Mouse (Mus musculus): ENCODE measurements around the gene Slc44a1.

Gene Slc44a1

GRCm38 (mm10) chr4:53440010-53440815 lies at the start of gene Slc44a1:
Gene Slc44a1, plus strand, starts transcription at chr4:53440413.
- Histone ChIP-seq H3K27me3 (ENCODE audit: insufficient read depth, low read length) (no peaks in the 10 kb centered on the region), H3K36me3 (ENCODE audit: insufficient read depth, low read length) (no peaks in the 10 kb centered on the region), H3K4me3 (replicated peaks; ENCODE audit: low read length) (peak within 1 kb of the TSS; percentile 93), H3K9me3 (ENCODE audit: low read length) (no peaks in the 10 kb centered on the region), H3K4me1 (replicated peaks; ENCODE audit: low read depth, low read length) (peaks cover 70% of the 10 kb centered on the region)
- no peak for TF ChIP-seq POU5F1 (IDR thresholded peaks at IDR 0.05; ENCODE audit: borderline replicate concordance, low read length)
- no peak for TF ChIP-seq NANOG (IDR thresholded peaks at IDR 0.05; ENCODE audit: borderline replicate concordance, low read length)
- no peak for TF ChIP-seq CTCF (conservative IDR thresholded peaks at IDR 0.05; ENCODE audit: low read length)

GRCm38 (mm10) chr4:53395002-53395401 lies 45.2 kb upstream of the Slc44a1 start:
- no peaks in the 10 kb centered on the region for H3K9me3 ChIP-seq (ENCODE audit: low read length)
- H3K4me1 ChIP-seq (replicated peaks; ENCODE audit: low read depth, low read length) = 0 out of 2 replicates have a peak, but pooled peaks cover 5% of the 10 kb centered on the region
- no peak for TF ChIP-seq CTCF (conservative IDR thresholded peaks at IDR 0.05; ENCODE audit: low read length)
- no peak for TF ChIP-seq POU5F1 (IDR thresholded peaks at IDR 0.05; ENCODE audit: borderline replicate concordance, low read length)
- TF ChIP-seq NANOG (IDR thresholded peaks at IDR 0.05; ENCODE audit: borderline replicate concordance, low read length) = no peak
- no peaks in the 10 kb centered on the region for H3K36me3 ChIP-seq (ENCODE audit: insufficient read depth, low read length)
- H3K4me3 ChIP-seq (replicated peaks; ENCODE audit: low read length) = no peak overlapping the region
- H3K27me3 ChIP-seq (ENCODE audit: insufficient read depth, low read length) = no peaks in the 10 kb centered on the region

GRCm38 (mm10) chr4:53396623-53397192 lies 43.5 kb upstream of the Slc44a1 start:
- TF ChIP-seq POU5F1 (IDR thresholded peaks at IDR 0.05; ENCODE audit: borderline replicate concordance, low read length) (no peak), NANOG (IDR thresholded peaks at IDR 0.05; ENCODE audit: borderline replicate concordance, low read length) (no peak), CTCF (conservative IDR thresholded peaks at IDR 0.05; ENCODE audit: low read length) (no peak)
- H3K36me3 ChIP-seq (ENCODE audit: insufficient read depth, low read length) = no peaks in the 10 kb centered on the region
- no peaks in the 10 kb centered on the region for H3K27me3 ChIP-seq (ENCODE audit: insufficient read depth, low read length)
- H3K9me3 ChIP-seq (ENCODE audit: low read length) = no peaks in the 10 kb centered on the region
- H3K4me3 ChIP-seq (replicated peaks; ENCODE audit: low read length) = no peak overlapping the region
- 0 out of 2 replicates have a peak, but pooled peaks cover 5% of the 10 kb centered on the region for H3K4me1 ChIP-seq (replicated peaks; ENCODE audit: low read depth, low read length)

GRCm38 (mm10) chr4:53397280-53398117 lies 42.7 kb upstream of the Slc44a1 start:
- Histone ChIP-seq H3K27me3 (ENCODE audit: insufficient read depth, low read length) (no peaks in the 10 kb centered on the region), H3K36me3 (ENCODE audit: insufficient read depth, low read length) (no peaks in the 10 kb centered on the region), H3K9me3 (ENCODE audit: low read length) (no peaks in the 10 kb centered on the region), H3K4me1 (replicated peaks; ENCODE audit: low read depth, low read length) (0 out of 2 replicates have a peak, but pooled peaks cover 5% of the 10 kb centered on the region), H3K4me3 (replicated peaks; ENCODE audit: low read length) (no peak overlapping the region)
- TF ChIP-seq CTCF (conservative IDR thresholded peaks at IDR 0.05; ENCODE audit: low read length) (no peak), NANOG (IDR thresholded peaks at IDR 0.05; ENCODE audit: borderline replicate concordance, low read length) (no peak), POU5F1 (IDR thresholded peaks at IDR 0.05; ENCODE audit: borderline replicate concordance, low read length) (no peak)

GRCm38 (mm10) chr4:53398561-53398960 lies 41.7 kb upstream of the Slc44a1 start:
- Histone ChIP-seq H3K36me3 (ENCODE audit: insufficient read depth, low read length) (no peaks in the 10 kb centered on the region), H3K27me3 (ENCODE audit: insufficient read depth, low read length) (no peaks in the 10 kb centered on the region), H3K9me3 (ENCODE audit: low read length) (peaks cover 7% of the 10 kb centered on the region), H3K4me3 (replicated peaks; ENCODE audit: low read length) (no peak overlapping the region), H3K4me1 (replicated peaks; ENCODE audit: low read depth, low read length) (no peaks in the 10 kb centered on the region)
- TF ChIP-seq POU5F1 (IDR thresholded peaks at IDR 0.05; ENCODE audit: borderline replicate concordance, low read length) (no peak), NANOG (IDR thresholded peaks at IDR 0.05; ENCODE audit: borderline replicate concordance, low read length) (no peak), CTCF (conservative IDR thresholded peaks at IDR 0.05; ENCODE audit: low read length) (no peak)

- Histone ChIP-seq H3K36me3 (ENCODE audit: insufficient read depth, low read length) (no peaks in the 10 kb centered on the region), H3K27me3 (ENCODE audit: insufficient read depth, low read length) (no peaks in the 10 kb centered on the region), H3K9me3 (ENCODE audit: low read length) (peaks cover 16% of the 10 kb centered on the region), H3K4me1 (replicated peaks; ENCODE audit: low read depth, low read length) (no peaks in the 10 kb centered on the region), H3K4me3 (replicated peaks; ENCODE audit: low read length) (no peak overlapping the region)
- TF ChIP-seq POU5F1 (IDR thresholded peaks at IDR 0.05; ENCODE audit: borderline replicate concordance, low read length) (no peak), CTCF (conservative IDR thresholded peaks at IDR 0.05; ENCODE audit: low read length) (no peak), NANOG (IDR thresholded peaks at IDR 0.05; ENCODE audit: borderline replicate concordance, low read length) (no peak)
These were observed 40.8 kb upstream of the Slc44a1 start for GRCm38 (mm10) chr4:53399428-53399827.

GRCm38 (mm10) chr4:53403386-53403785 lies 36.8 kb upstream of the Slc44a1 start:
- Histone ChIP-seq H3K27me3 (ENCODE audit: insufficient read depth, low read length) (no peaks in the 10 kb centered on the region), H3K9me3 (ENCODE audit: low read length) (peaks cover 23% of the 10 kb centered on the region), H3K36me3 (ENCODE audit: insufficient read depth, low read length) (no peaks in the 10 kb centered on the region), H3K4me3 (replicated peaks; ENCODE audit: low read length) (no peak overlapping the region), H3K4me1 (replicated peaks; ENCODE audit: low read depth, low read length) (no peaks in the 10 kb centered on the region)
- no peak for TF ChIP-seq CTCF (conservative IDR thresholded peaks at IDR 0.05; ENCODE audit: low read length)
- TF ChIP-seq POU5F1 (IDR thresholded peaks at IDR 0.05; ENCODE audit: borderline replicate concordance, low read length) = no peak
- no peak for TF ChIP-seq NANOG (IDR thresholded peaks at IDR 0.05; ENCODE audit: borderline replicate concordance, low read length)

GRCm38 (mm10) chr4:53404431-53404925 lies 35.7 kb upstream of the Slc44a1 start:
- H3K4me3 ChIP-seq (replicated peaks; ENCODE audit: low read length) = no peak overlapping the region
- no peaks in the 10 kb centered on the region for H3K4me1 ChIP-seq (replicated peaks; ENCODE audit: low read depth, low read length)

More at GRCm38 (mm10) chr4:53404431-53404925, 35.7 kb upstream of the Slc44a1 start:
- H3K27me3 ChIP-seq (ENCODE audit: insufficient read depth, low read length) = no peaks in the 10 kb centered on the region
- H3K36me3 ChIP-seq (ENCODE audit: insufficient read depth, low read length) = no peaks in the 10 kb centered on the region
- peaks cover 23% of the 10 kb centered on the region for H3K9me3 ChIP-seq (ENCODE audit: low read length)
- TF ChIP-seq CTCF (conservative IDR thresholded peaks at IDR 0.05; ENCODE audit: low read length) (no peak), NANOG (IDR thresholded peaks at IDR 0.05; ENCODE audit: borderline replicate concordance, low read length) (no peak), POU5F1 (IDR thresholded peaks at IDR 0.05; ENCODE audit: borderline replicate concordance, low read length) (no peak)

Data from E14TG2a.4 (cell line).